In the genomic region with DNA sequence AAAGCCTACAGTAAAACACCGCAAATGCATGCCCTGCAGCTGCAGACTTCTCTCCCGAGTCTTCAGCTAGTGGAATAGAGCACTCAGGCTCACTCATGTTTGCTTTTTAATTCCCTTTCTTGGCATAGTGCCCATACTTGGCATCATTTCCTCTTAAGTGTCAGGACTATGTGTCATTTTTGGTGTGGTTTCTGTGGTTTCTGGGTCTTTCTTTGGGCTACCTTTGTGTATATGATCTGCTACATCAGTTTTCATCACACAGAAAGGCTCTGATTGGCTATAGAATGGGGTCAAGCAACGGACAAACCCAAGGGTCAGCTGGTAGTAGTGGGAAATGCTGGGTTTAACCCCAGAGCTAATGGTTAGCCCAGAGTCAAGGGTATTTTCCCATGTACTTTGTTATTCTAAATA, we compare ENCODE assay signal across 11 mouse cellular contexts.
DNase-seq lines count a peak whose midpoint lies in the region; ATAC-seq and TF ChIP-seq lines count a peak whose summit lies in the region.
"Had no signal": no experiment of that assay in that cellular context is flagged by ENCODE, and none has a peak within 500 bp of the region (broad histone marks: within the 10 kb centered on the region; RNA-seq: fewer than 3 reads in every experiment).

No protein-coding gene starts in this region.

- no peak for TF ChIP-seq CTCF in hindbrain, postnatal 0 days (IDR thresholded peaks at IDR 0.05; ENCODE audit: low read depth)
- TF ChIP-seq CTCF in lung, postnatal 0 days (IDR thresholded peaks at IDR 0.05): no peak
- TF ChIP-seq CTCF in heart, adult 2 months (IDR thresholded peaks at IDR 0.05): no peak

- no peak overlapping the region for H3K4me2 ChIP-seq in hindbrain, postnatal 0 days (ENCODE audit: low read depth, low read length)
- H3K4me2 ChIP-seq in hindbrain, embryonic 13.5 days: no peak overlapping the region
- no peak overlapping the region for H3K4me2 ChIP-seq in lung, postnatal 0 days (replicated peaks; ENCODE audit: low read depth, low read length)
- H3K4me2 ChIP-seq: liver, embryonic 15.5 days; neural tube, embryonic 15.5 days had no signal

- H3K27me3 ChIP-seq in hindbrain, postnatal 0 days (ENCODE audit: insufficient read depth, low read length): no peaks in the 10 kb centered on the region
- H3K27me3 ChIP-seq in hindbrain, embryonic 13.5 days: no peaks in the 10 kb centered on the region
- H3K27me3 ChIP-seq in lung, postnatal 0 days (replicated peaks; ENCODE audit: insufficient read depth, low read length): no peaks in the 10 kb centered on the region
- no peaks in the 10 kb centered on the region for H3K27me3 ChIP-seq in heart, adult 2 months (ENCODE audit: control insufficient read depth, insufficient read depth, low read length)
- H3K27me3 ChIP-seq: liver, embryonic 15.5 days; neural tube, embryonic 15.5 days had no signal

- TF ChIP-seq POLR2A in heart, adult 2 months (IDR thresholded peaks at IDR 0.05; ENCODE audit: insufficient read depth, low read depth, low read length): no peak

- no peak overlapping the region for H3K4me3 ChIP-seq in hindbrain, postnatal 0 days (ENCODE audit: low read length)
- no peak overlapping the region for H3K4me3 ChIP-seq in hindbrain, embryonic 13.5 days
- H3K4me3 ChIP-seq in lung, postnatal 0 days (ENCODE audit: low read depth, low read length): no peak overlapping the region
- no peak overlapping the region for H3K4me3 ChIP-seq in heart, adult 2 months
- H3K4me3 ChIP-seq: liver, embryonic 15.5 days; neural tube, embryonic 15.5 days had no signal

- intact Hi-C loops in heart, adult 2 months (cut with DNase I): no loop called here

- peaks cover 8% of the 10 kb centered on the region; the same call in 1 of the 2 replicates for H3K36me3 ChIP-seq in hindbrain, postnatal 0 days (ENCODE audit: insufficient read depth, low read length)
- H3K36me3 ChIP-seq in hindbrain, embryonic 13.5 days: peaks cover 12% of the 10 kb centered on the region; the same call in 1 of the 2 replicates
- peaks cover 6% of the 10 kb centered on the region; the same call in 1 of the 2 replicates for H3K36me3 ChIP-seq in lung, postnatal 0 days (ENCODE audit: insufficient read depth, low read length)
- H3K36me3 ChIP-seq in heart, adult 2 months (ENCODE audit: control insufficient read depth, insufficient read depth, low read length): peaks cover 6% of the 10 kb centered on the region
- H3K36me3 ChIP-seq: liver, embryonic 15.5 days had no signal

- H3K9me3 ChIP-seq in hindbrain, postnatal 0 days (ENCODE audit: low read length): no peaks in the 10 kb centered on the region
- H3K9me3 ChIP-seq in hindbrain, embryonic 13.5 days: no peaks in the 10 kb centered on the region
- no peaks in the 10 kb centered on the region for H3K9me3 ChIP-seq in lung, postnatal 0 days (ENCODE audit: low read length)
- H3K9me3 ChIP-seq: liver, embryonic 15.5 days; neural tube, embryonic 15.5 days had no signal

- H3K9ac ChIP-seq in hindbrain, postnatal 0 days (replicated peaks; ENCODE audit: low read length): no peak overlapping the region
- H3K9ac ChIP-seq in hindbrain, embryonic 13.5 days: no peak overlapping the region
- H3K9ac ChIP-seq in lung, postnatal 0 days (replicated peaks; ENCODE audit: low read depth): no peak overlapping the region
- no peak overlapping the region for H3K9ac ChIP-seq in heart, adult 2 months (ENCODE audit: low read depth, low read length)
- H3K9ac ChIP-seq: liver, embryonic 15.5 days; neural tube, embryonic 15.5 days had no signal

- WGBS in hindbrain, postnatal 0 days: 48% methylated on average over 3 of the region's 3 CpGs
- 61% methylated on average over 3 of the region's 3 CpGs for WGBS in hindbrain, embryonic 13.5 days
- WGBS in lung, postnatal 0 days: 27% methylated on average over 3 of the region's 3 CpGs
- WGBS in heart, adult 2 months: 64% methylated on average over 3 of the region's 3 CpGs

- ATAC-seq in hindbrain, postnatal 0 days: peak; percentile 71
- ATAC-seq in hindbrain, embryonic 13.5 days (ENCODE audit: low FRiP score): no peak
- ATAC-seq in lung, postnatal 0 days: 0 out of 2 replicates have a peak, but pooled peaks have one; percentile 28
- ATAC-seq: intestine, embryonic 16.5 days had no signal

- 0 out of 2 replicates have a peak, but pooled peaks cover 3% of the 10 kb centered on the region for H3K4me1 ChIP-seq in hindbrain, postnatal 0 days (ENCODE audit: insufficient read depth, low read length)
- peaks cover 8% of the 10 kb centered on the region; the same call in 1 of the 2 replicates for H3K4me1 ChIP-seq in hindbrain, embryonic 13.5 days (replicated peaks)
- no peaks in the 10 kb centered on the region for H3K4me1 ChIP-seq in lung, postnatal 0 days (ENCODE audit: insufficient read depth, low read depth, low read length)
- H3K4me1 ChIP-seq in heart, adult 2 months (ENCODE audit: control insufficient read depth, insufficient read depth, low read length): peaks cover 3% of the 10 kb centered on the region
- H3K4me1 ChIP-seq: liver, embryonic 15.5 days had no signal

- DNase-seq in hindbrain, postnatal 0 days (ENCODE audit: low spot score): peak; percentile 72
- peak; percentile 97 for DNase-seq in 416B (ENCODE audit: low read depth)
- peak; percentile 80 for DNase-seq in Muller cell, postnatal 12 days (ENCODE audit: inconsistent ontology term)
- DNase-seq in lung, postnatal 0 days (ENCODE audit: low spot score): peak; percentile 21
- DNase-seq in heart, adult 2 months: no peak
- no peak for DNase-seq in frontal cortex, postnatal 10 days (ENCODE audit: low spot score in 2 of 2)
- DNase-seq: heart, adult 18-20 months had no signal

- no peaks in the 10 kb centered on the region for H3K79me2 ChIP-seq in heart, adult 2 months (replicated peaks; ENCODE audit: control insufficient read depth, insufficient read depth, low read length)

- no peak overlapping the region for H3K27ac ChIP-seq in hindbrain, postnatal 0 days
- no peak overlapping the region for H3K27ac ChIP-seq in hindbrain, embryonic 13.5 days
- no peak overlapping the region for H3K27ac ChIP-seq in lung, postnatal 0 days (ENCODE audit: low read length)
- no peak overlapping the region for H3K27ac ChIP-seq in heart, adult 2 months
- H3K27ac ChIP-seq: liver, embryonic 15.5 days; neural tube, embryonic 15.5 days had no signal

- TF ChIP-seq EP300 in lung, postnatal 0 days (IDR thresholded peaks at IDR 0.05): no peak
- no peak for TF ChIP-seq EP300 in heart, adult 2 months (IDR thresholded peaks at IDR 0.05; ENCODE audit: insufficient read depth, low read depth, low read length)

Comparison
In these comparisons a context has a peak if more than half of its experiments do, and no peak if none do; other contexts are left out.
1. DNase-seq: peak in hindbrain, postnatal 0 days (single experiment), 416B (single experiment), Muller cell, postnatal 12 days (single experiment) and lung, postnatal 0 days (single experiment); none in heart, adult 2 months (0 of 2) and frontal cortex, postnatal 10 days (0 of 2).